Mouse (Mus musculus): ENCODE results near the gene Ddx39b. TPM values are rescaled to one million over a fixed set of nuclear protein-coding genes. Genes with fewer than 3 reads are reported as not detected.

Gene Ddx39b
- polyA plus RNA-seq (2012; ENCODE audit: insufficient read depth, insufficient read length, low replicate concordance, missing spikeins): 290 and 359 TPM in 2 replicates

DNA sequence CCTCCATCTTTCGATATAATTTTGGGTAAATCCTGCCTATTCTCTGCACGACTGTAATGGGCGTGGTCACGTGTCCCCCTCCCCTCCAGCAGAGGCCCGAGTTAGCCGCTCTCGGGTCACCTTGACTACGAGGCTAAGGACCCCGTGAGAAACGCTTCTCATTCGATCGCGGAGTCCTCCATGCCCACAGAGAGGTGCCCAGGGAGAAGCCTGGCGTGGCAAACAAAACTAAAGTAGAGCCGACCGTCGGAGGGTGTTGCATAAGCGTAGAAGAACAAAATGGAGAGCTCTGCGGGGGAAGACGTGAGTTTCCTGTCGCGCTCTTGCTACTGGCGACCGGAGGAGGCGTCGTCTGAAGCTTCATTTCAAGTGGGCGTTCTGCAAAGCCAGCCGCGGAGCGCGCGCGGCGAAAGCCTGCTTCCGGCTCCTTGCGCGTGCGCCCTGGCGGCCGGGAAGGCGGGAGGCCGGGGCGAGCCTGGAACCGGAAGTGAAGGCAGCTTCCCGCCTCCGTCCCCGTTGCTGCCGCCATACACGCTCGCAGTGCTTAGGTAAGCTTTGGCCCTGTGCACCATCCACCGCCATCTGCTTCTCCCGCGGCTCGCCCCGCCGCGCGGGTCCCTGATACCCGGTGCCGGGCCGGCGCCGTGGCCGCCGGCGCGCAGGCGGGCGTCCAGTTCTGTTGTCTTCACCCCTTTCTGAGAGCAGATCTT, at the start of gene Ddx39b:
Gene Ddx39b (plus strand): TSS at position 442 of the 710 bp plus-strand sequence.
- Histone ChIP-seq H3K27ac (ENCODE audit: insufficient read depth, low read depth, low read length) (peak within 1 kb of the TSS; percentile 95), H3K4me3 (ENCODE audit: insufficient read depth, low read depth, low read length) (peak within 1 kb of the TSS; percentile 77), H3K4me1 (ENCODE audit: control insufficient read depth, insufficient read depth, low read length) (peaks cover 33% of the 10 kb centered on the region)
- TF ChIP-seq POLR2A (IDR thresholded peaks at IDR 0.05; ENCODE audit: insufficient read depth, low read depth, low read length) (peak; percentile 67), CTCF (IDR thresholded peaks at IDR 0.05; ENCODE audit: insufficient read depth, low read depth, low read length) (no peak)
- WGBS: under 1% methylated on average over 69 of the region's 69 CpGs

DNA sequence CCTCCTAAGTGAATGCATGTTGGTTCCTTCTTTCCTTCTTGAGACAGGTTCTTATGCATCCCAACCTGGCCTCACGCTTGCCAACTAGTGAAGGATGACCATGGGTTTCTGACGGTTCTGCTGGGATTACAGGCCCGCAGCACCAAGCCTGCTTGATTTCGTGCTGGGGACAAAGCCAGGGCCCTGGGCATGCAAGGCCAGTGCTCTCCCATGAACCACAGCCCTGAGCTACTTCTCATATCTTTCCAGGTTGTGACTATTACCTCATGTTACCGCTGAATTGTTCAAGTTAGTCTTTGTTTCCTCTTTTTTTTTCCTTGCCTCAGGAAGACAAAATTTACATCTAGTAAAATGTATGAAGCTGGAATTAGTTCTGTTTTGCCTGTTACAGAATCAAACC, 48.6 kb upstream of the Ddx39b start:
- H3K27ac ChIP-seq (ENCODE audit: insufficient read depth, low read depth, low read length): no peak overlapping the region
- TF ChIP-seq POLR2A (IDR thresholded peaks at IDR 0.05; ENCODE audit: insufficient read depth, low read depth, low read length): no peak
- TF ChIP-seq CTCF (IDR thresholded peaks at IDR 0.05; ENCODE audit: insufficient read depth, low read depth, low read length): no peak
- 91% methylated on average over 5 of the region's 5 CpGs for WGBS
- peaks cover 14% of the 10 kb centered on the region for H3K4me1 ChIP-seq (ENCODE audit: control insufficient read depth, insufficient read depth, low read length)
- no peak overlapping the region for H3K4me3 ChIP-seq (ENCODE audit: insufficient read depth, low read depth, low read length)

DNA sequence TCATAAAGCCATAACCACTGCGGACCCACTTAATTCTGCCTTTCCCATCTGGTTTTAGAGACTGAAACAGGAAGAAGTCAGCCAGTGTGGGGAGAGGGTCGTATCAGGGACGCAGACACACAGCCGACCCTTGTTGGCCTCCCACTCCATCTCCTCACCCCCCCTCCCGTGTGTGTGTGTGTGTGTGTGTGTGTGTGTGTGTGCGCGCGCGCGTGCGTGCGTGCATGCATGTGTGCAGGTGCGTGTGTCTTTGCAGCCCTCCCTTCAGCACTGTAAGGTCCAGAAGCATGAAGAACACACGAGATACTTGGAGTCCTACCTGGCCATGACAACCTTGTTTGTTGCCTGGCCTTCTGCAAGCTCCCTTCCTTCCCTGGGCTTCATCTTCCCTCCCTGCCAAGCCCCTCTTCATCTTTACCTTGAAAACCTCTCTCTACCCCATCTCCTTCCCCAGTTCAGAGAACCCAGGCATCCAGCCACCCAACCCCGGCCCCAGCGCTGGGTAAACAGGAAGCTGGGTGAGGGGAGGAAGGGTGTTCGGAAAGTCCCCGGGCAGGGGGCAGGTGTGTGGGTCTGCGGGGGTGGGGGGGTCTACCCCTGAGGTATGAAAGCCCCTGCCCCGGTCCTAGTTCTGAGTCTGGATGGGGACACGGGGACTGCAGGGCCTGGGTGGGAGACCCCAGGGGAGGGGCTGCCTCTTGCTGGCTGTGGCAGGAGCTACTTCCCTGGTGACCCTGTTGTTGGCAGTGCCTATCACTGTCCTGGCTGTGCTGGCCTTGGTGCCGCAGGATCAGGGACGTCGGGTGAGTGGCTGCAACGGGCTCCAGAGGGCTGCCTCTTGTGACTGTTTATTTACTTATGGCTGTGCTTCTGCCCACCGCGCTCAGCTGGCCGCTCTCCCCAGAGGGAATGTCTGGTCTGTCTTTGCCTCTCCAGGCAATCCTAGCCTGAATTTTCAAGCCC, 47.4 kb upstream of the Ddx39b start, which contains the start of gene Ltb:
Gene Ltb (plus strand): TSS at position 559 of the 963 bp plus-strand sequence.
- TF ChIP-seq CTCF (IDR thresholded peaks at IDR 0.05; ENCODE audit: insufficient read depth, low read depth, low read length) (no peak), POLR2A (IDR thresholded peaks at IDR 0.05; ENCODE audit: insufficient read depth, low read depth, low read length) (no peak)
- H3K4me1 ChIP-seq (ENCODE audit: control insufficient read depth, insufficient read depth, low read length): peaks cover 14% of the 10 kb centered on the region
- no peak within 1 kb of the TSS for H3K27ac ChIP-seq (ENCODE audit: insufficient read depth, low read depth, low read length)
- 85% methylated on average over 28 of the region's 28 CpGs for WGBS
- H3K4me3 ChIP-seq (ENCODE audit: insufficient read depth, low read depth, low read length): peak within 1 kb of the TSS; percentile 44

DNA sequence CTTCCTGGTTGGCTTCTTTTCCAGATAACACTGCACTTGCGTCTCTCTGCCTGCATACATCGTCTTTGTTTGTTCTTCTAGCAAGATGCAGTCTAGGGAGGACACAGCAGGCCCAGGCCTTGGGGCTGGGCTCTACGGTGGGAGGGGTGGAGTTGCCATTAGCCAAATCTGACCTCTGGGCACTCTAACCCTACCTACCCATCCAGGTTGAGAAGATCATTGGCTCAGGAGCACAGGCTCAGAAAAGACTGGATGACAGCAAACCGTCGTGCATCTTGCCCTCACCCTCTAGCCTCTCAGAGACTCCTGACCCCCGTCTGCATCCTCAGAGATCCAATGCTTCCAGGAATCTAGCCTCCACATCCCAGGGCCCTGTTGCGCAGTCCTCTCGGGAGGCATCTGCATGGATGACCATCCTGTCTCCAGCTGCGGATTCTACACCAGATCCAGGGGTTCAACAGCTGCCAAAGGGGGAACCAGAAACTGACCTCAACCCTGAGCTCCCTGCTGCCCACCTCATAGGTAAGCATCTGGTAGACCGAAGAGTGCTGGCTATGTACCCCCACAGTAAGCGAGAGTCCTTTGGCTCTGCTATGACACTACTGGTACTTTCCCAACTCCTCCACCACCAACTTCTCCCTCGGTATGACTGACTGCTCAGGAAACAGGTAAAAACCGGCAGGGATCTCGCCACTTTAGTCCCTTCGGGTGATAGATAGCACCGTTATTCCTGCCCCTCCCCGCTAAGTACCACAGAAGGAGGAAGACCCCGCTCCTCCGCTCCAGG, 46.5 kb upstream of the Ddx39b start:
- Histone ChIP-seq H3K4me1 (ENCODE audit: control insufficient read depth, insufficient read depth, low read length) (peaks cover 14% of the 10 kb centered on the region), H3K4me3 (ENCODE audit: insufficient read depth, low read depth, low read length) (peak overlapping the region; percentile 44), H3K27ac (ENCODE audit: insufficient read depth, low read depth, low read length) (no peak overlapping the region)
- 52% methylated on average over 19 of the region's 19 CpGs for WGBS
- no peak for TF ChIP-seq POLR2A (IDR thresholded peaks at IDR 0.05; ENCODE audit: insufficient read depth, low read depth, low read length)
- no peak for TF ChIP-seq CTCF (IDR thresholded peaks at IDR 0.05; ENCODE audit: insufficient read depth, low read depth, low read length)

DNA sequence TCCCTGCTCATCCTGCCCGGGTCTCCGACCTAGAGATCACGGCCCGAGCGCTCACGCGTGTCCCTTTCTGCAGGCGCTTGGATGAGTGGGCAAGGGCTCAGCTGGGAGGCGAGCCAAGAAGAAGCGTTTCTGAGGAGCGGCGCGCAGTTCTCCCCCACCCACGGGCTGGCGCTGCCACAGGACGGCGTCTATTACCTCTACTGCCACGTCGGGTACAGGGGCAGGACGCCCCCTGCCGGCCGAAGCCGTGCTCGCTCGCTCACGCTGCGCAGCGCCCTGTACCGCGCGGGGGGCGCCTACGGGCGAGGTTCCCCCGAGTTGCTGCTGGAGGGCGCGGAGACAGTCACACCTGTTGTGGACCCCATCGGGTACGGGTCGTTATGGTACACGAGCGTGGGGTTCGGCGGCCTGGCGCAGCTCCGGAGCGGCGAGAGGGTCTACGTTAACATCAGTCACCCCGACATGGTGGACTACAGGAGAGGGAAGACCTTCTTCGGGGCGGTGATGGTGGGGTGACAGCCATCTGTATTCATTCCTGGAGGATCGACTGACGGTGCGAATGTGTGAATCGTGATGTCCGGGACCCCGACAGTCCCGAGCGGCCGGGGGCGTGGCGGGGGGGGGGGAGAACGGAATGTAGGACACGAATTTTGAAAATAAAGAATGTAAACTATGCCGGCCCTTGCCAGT, 45.8 kb upstream of the Ddx39b start:
- no peak overlapping the region for H3K27ac ChIP-seq (ENCODE audit: insufficient read depth, low read depth, low read length)
- under 1% methylated on average over 66 of the region's 66 CpGs for WGBS
- peaks cover 14% of the 10 kb centered on the region for H3K4me1 ChIP-seq (ENCODE audit: control insufficient read depth, insufficient read depth, low read length)
- TF ChIP-seq POLR2A (IDR thresholded peaks at IDR 0.05; ENCODE audit: insufficient read depth, low read depth, low read length) (no peak), CTCF (IDR thresholded peaks at IDR 0.05; ENCODE audit: insufficient read depth, low read depth, low read length) (peak; percentile 86)
- peak overlapping the region; percentile 44 for H3K4me3 ChIP-seq (ENCODE audit: insufficient read depth, low read depth, low read length)

DNA sequence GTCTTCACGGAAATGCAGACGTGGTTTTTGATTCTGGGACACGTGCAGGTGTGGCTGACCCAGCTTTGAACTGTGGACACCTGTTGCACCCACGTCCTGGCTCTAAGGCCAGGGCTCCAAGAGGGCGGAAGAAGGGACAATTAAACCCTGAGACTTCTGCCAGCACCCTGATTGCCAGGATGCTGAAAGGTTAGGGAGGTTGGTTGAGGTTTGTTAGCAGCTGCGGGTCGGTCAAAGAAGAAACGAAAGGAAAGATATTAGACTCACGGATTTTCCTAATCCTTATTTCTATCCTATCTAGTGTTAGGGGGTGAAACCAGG, 45.3 kb upstream of the Ddx39b start:
- Histone ChIP-seq H3K4me1 (ENCODE audit: control insufficient read depth, insufficient read depth, low read length) (peaks cover 14% of the 10 kb centered on the region), H3K27ac (ENCODE audit: insufficient read depth, low read depth, low read length) (no peak overlapping the region), H3K4me3 (ENCODE audit: insufficient read depth, low read depth, low read length) (peak overlapping the region; percentile 44; the same call in 1 of the 2 replicates)
- 34% methylated on average over 9 of the region's 9 CpGs for WGBS
- no peak for TF ChIP-seq POLR2A (IDR thresholded peaks at IDR 0.05; ENCODE audit: insufficient read depth, low read depth, low read length)
- no peak for TF ChIP-seq CTCF (IDR thresholded peaks at IDR 0.05; ENCODE audit: insufficient read depth, low read depth, low read length)

DNA sequence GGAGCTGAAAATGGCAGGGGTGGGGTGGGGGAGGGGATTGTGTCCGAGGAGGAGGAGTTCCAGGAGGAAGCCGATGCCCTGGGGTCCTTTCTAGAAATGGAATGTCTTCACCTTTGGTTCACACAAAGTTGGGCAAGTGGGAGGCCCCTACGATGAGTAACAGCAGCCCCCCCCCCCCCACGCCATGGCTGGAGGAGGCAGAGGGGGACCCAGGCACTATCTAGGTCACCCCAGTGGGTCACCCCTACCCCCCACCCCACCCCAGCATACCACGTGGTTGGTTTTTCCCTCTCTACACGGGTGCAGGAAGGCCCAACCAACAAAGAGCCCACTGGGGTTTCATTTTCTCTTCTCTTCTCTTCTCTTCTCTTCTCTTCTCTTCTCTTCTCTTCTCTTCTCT, 44.4 kb upstream of the Ddx39b start:
- Histone ChIP-seq H3K4me1 (ENCODE audit: control insufficient read depth, insufficient read depth, low read length) (peaks cover 16% of the 10 kb centered on the region), H3K4me3 (ENCODE audit: insufficient read depth, low read depth, low read length) (no peak overlapping the region), H3K27ac (ENCODE audit: insufficient read depth, low read depth, low read length) (no peak overlapping the region)
- WGBS: 49% methylated on average over 6 of the region's 6 CpGs
- TF ChIP-seq POLR2A (IDR thresholded peaks at IDR 0.05; ENCODE audit: insufficient read depth, low read depth, low read length) (no peak), CTCF (IDR thresholded peaks at IDR 0.05; ENCODE audit: insufficient read depth, low read depth, low read length) (no peak)

DNA sequence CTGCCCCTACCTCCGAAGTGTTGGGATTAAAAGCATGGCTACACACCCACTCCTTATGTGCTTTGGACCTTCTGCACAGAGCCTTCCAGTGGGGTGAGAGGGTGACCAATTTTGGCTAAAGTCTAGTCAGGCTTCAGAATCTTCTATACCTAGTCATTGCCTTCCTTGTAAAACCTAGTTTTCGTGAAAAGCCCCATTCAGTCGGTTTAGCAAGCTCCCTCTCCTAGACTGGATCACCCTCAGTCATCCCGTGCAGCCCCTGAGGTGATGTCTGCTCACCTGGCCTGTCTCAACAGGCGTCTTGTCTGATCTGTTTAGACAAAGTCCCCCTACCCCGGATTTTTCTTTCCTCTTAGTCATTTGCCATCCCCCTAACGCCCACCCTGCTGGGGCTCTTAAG, 43.5 kb upstream of the Ddx39b start:
- no peak overlapping the region for H3K4me3 ChIP-seq (ENCODE audit: insufficient read depth, low read depth, low read length)
- TF ChIP-seq CTCF (IDR thresholded peaks at IDR 0.05; ENCODE audit: insufficient read depth, low read depth, low read length) (no peak), POLR2A (IDR thresholded peaks at IDR 0.05; ENCODE audit: insufficient read depth, low read depth, low read length) (no peak)
- peaks cover 16% of the 10 kb centered on the region for H3K4me1 ChIP-seq (ENCODE audit: control insufficient read depth, insufficient read depth, low read length)
- no peak overlapping the region for H3K27ac ChIP-seq (ENCODE audit: insufficient read depth, low read depth, low read length)
- 78% methylated on average over 7 of the region's 7 CpGs for WGBS
